Mouse (Mus musculus): ENCODE measurements around the gene Sp4. TPM values are rescaled to one million over a fixed set of nuclear protein-coding genes. Genes with fewer than 3 reads are reported as not detected.

Gene Sp4
- total and polyA plus RNA-seq, 3 experiments, result 21.4 to 35.4 (median 33.9) TPM

DNA sequence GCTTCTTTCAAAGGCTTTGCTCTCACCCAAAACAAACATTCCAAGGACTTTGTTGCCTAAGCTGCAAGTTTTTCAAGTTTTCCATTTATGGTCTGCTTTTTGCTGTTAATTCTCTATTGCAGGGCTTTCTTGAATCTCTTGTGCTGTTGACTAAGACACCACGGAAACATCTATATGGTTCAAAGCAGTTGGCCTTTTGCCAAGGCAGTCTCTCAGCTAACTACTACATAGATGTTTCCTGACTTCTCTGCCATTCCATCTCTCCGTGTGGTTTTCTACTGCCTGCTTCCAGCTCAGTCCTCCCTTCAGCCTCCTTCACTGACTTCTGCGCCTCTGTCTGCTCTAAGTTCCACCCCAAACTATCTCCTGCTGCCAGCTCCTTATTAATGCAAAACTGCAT, 36.1 kb upstream of the Sp4 start:
- Histone ChIP-seq H3K36me3 (ENCODE audit: control insufficient read depth in 1 of 2, insufficient read depth in 2 of 2, low read length in 2 of 2) (peaks cover 0 to 20% of the 10 kb centered on the region in 2 experiments; a peak in 2 of 4 replicates), H3K4me1 (ENCODE audit: control insufficient read depth in 1 of 2, insufficient read depth in 2 of 2, low read length in 2 of 2) (peaks cover 14% of the 10 kb centered on the region in 2 experiments), H3K27ac (ENCODE audit: control insufficient read depth, low read depth, low read length) (no peak overlapping the region), H3K27me3 (ENCODE audit: control insufficient read depth in 1 of 2, insufficient read depth in 2 of 2, low read length in 2 of 2) (no peaks in the 10 kb centered on the region), H3K4me3 (ENCODE audit: control insufficient read depth in 1 of 2, insufficient read depth in 1 of 2, low read depth in 2 of 2, low read length in 2 of 2) (no peak overlapping the region), H3K9me3 (replicated peaks; ENCODE audit: insufficient read depth, low read length) (no peaks in the 10 kb centered on the region), H3K79me2 (ENCODE audit: control insufficient read depth, insufficient read depth, low read length, poor library complexity) (no peaks in the 10 kb centered on the region), H3K9ac (ENCODE audit: control insufficient read depth, low read depth, low read length, poor library complexity, severe bottlenecking) (no peak overlapping the region)
- TF ChIP-seq ETS1 (IDR thresholded peaks at IDR 0.05; ENCODE audit: low read depth, low read length) (no peak), EP300 (IDR thresholded peaks at IDR 0.05; ENCODE audit: low read depth in 1 of 2, low read length in 2 of 2) (0 out of 4 replicates have a peak, but pooled peaks of 1 of the 2 experiments have one; percentile 13), CHD2 (IDR thresholded peaks at IDR 0.05; ENCODE audit: low read length) (no peak), TBP (IDR thresholded peaks at IDR 0.05; ENCODE audit: low read depth, low read length) (no peak), MAFK (IDR thresholded peaks at IDR 0.05; ENCODE audit: borderline replicate concordance, low read depth, low read length) (no peak)
- peak; percentile 70 for DNase-seq (ENCODE audit: low read depth, low spot score)

DNA sequence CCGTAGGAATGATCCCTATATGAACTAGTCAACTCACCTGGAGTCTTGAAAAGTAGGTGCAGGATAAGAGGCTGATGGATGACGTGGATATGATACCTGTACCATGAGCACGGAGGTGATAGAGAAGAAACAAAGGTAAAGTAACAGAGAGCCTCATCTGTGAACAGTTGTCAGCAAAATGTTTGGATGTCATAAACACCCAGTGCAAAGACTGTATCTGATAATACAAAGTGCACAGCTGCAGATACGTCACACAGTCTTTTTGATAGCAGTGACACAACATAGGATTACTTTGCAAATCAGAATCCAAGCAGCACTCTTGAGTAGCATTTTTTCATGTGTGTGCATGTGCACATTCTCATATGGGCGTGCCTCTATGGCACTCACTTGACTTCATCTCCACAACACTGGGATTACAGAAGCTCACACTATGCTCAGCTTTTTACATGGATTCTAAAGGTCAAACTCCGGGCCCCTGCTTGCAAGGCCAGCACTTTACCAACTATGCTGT, 27.6 kb upstream of the Sp4 start:
- H3K36me3 ChIP-seq (ENCODE audit: control insufficient read depth in 1 of 2, insufficient read depth in 2 of 2, low read length in 2 of 2), result peaks cover 0 to 14% of the 10 kb centered on the region in 2 experiments; a peak in 2 of 4 replicates
- no peaks in the 10 kb centered on the region for H3K79me2 ChIP-seq (ENCODE audit: control insufficient read depth, insufficient read depth, low read length, poor library complexity)
- DNase-seq (ENCODE audit: low read depth, low spot score), result no peak
- H3K9ac ChIP-seq (ENCODE audit: control insufficient read depth, low read depth, low read length, poor library complexity, severe bottlenecking), result no peak overlapping the region
- H3K4me3 ChIP-seq (ENCODE audit: control insufficient read depth in 1 of 2, insufficient read depth in 1 of 2, low read depth in 2 of 2, low read length in 2 of 2), result no peak overlapping the region
- H3K27ac ChIP-seq (ENCODE audit: control insufficient read depth, low read depth, low read length), result no peak overlapping the region
- no peaks in the 10 kb centered on the region for H3K9me3 ChIP-seq (replicated peaks; ENCODE audit: insufficient read depth, low read length)
- H3K27me3 ChIP-seq (ENCODE audit: control insufficient read depth in 1 of 2, insufficient read depth in 2 of 2, low read length in 2 of 2), result no peaks in the 10 kb centered on the region
- peaks cover 0 to 18% of the 10 kb centered on the region in 2 experiments; a peak in 2 of 4 replicates for H3K4me1 ChIP-seq (ENCODE audit: control insufficient read depth in 1 of 2, insufficient read depth in 2 of 2, low read length in 2 of 2)
- TF ChIP-seq POLR2AphosphoS2 (IDR thresholded peaks at IDR 0.05; ENCODE audit: low read length), result no peak
- no peak for TF ChIP-seq NELFE (IDR thresholded peaks at IDR 0.05; ENCODE audit: low read depth, low read length)
- no peak for TF ChIP-seq CHD2 (IDR thresholded peaks at IDR 0.05; ENCODE audit: low read length)
- no peak for TF ChIP-seq EP300 (IDR thresholded peaks at IDR 0.05; ENCODE audit: low read depth in 1 of 2, low read length in 2 of 2)
- TF ChIP-seq ZKSCAN1 (IDR thresholded peaks at IDR 0.05; ENCODE audit: low read depth, low read length), result no peak

DNA sequence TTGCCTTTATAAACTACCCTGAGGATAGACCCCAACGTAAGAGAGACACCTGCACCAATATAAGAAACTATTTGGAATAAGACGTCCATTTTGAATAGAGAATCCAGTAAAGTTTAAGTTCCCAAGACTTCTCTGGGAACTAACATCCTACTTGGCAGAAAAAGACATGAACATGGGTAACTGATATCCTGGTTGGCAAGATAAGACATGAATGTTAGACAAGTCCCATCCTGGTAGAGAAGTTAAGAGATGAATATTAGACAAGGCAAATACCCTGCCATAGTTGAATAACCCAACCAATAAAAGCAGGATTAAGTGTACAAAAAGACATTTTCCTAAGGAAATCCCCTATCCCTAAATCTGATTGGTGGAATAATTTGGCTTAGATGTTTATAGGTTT, 26.3 kb upstream of the Sp4 start:
- peaks cover 0 to 14% of the 10 kb centered on the region in 2 experiments; a peak in 2 of 4 replicates for H3K36me3 ChIP-seq (ENCODE audit: control insufficient read depth in 1 of 2, insufficient read depth in 2 of 2, low read length in 2 of 2)
- H3K79me2 ChIP-seq (ENCODE audit: control insufficient read depth, insufficient read depth, low read length, poor library complexity), result no peaks in the 10 kb centered on the region
- DNase-seq (ENCODE audit: low read depth, low spot score), result no peak
- peaks cover 0 to 18% of the 10 kb centered on the region in 2 experiments; a peak in 2 of 4 replicates for H3K4me1 ChIP-seq (ENCODE audit: control insufficient read depth in 1 of 2, insufficient read depth in 2 of 2, low read length in 2 of 2)
- H3K9ac ChIP-seq (ENCODE audit: control insufficient read depth, low read depth, low read length, poor library complexity, severe bottlenecking), result no peak overlapping the region
- H3K27me3 ChIP-seq (ENCODE audit: control insufficient read depth in 1 of 2, insufficient read depth in 2 of 2, low read length in 2 of 2), result no peaks in the 10 kb centered on the region
- H3K27ac ChIP-seq (ENCODE audit: control insufficient read depth, low read depth, low read length), result no peak overlapping the region
- H3K9me3 ChIP-seq (replicated peaks; ENCODE audit: insufficient read depth, low read length), result no peaks in the 10 kb centered on the region
- TF ChIP-seq EP300 (IDR thresholded peaks at IDR 0.05; ENCODE audit: low read depth in 1 of 2, low read length in 2 of 2) (peak; percentile 44 to 49; a peak in 2 of 4 replicates), MAZ (IDR thresholded peaks at IDR 0.05; ENCODE audit: low read depth, low read length) (no peak), TCF12 (IDR thresholded peaks at IDR 0.05; ENCODE audit: low read depth, low read length) (peak; percentile 53; the same call in 1 of the 2 replicates), ETS1 (IDR thresholded peaks at IDR 0.05; ENCODE audit: low read depth, low read length) (0 out of 2 replicates have a peak, but pooled peaks have one; percentile 14), GATA1 (IDR thresholded peaks at IDR 0.05; ENCODE audit: low read depth, low read length) (peak; percentile 60; the same call in 1 of the 2 replicates)
- H3K4me3 ChIP-seq (ENCODE audit: control insufficient read depth in 1 of 2, insufficient read depth in 1 of 2, low read depth in 2 of 2, low read length in 2 of 2), result no peak overlapping the region

Data from MEL (cell line).